Mouse (Mus musculus) hindbrain, embryonic 12.5 days (tissue): ENCODE results near the gene Mrpl39. TPM values are rescaled to one million over a fixed set of nuclear protein-coding genes. Genes with fewer than 3 reads are reported as not detected.

ENCODE experiments used
- ATAC-seq: fragments of 200-750 bp; cut with Nextera tagmentation; 2 replicates; pipeline ENCODE4 v1.8.0; 2017; ENCODE audit warnings: moderate TSS enrichment; ENCODE audit not compliant: low FRiP score
- H3K27ac ChIP-seq: fragments of 300-500 bp; sonication (generic); 2 replicates; pipeline ENCODE4 v1.5.1; 2016; ENCODE audit warnings: mild to moderate bottlenecking
- H3K27me3 ChIP-seq: fragments of 300-500 bp; sonication (generic); 2 replicates; pipeline ENCODE4 v1.6.1; 2016; ENCODE audit warnings: mild to moderate bottlenecking
- H3K36me3 ChIP-seq: fragments of 300-500 bp; sonication (generic); 2 replicates; pipeline ENCODE4 v1.6.1; 2016; ENCODE audit warnings: mild to moderate bottlenecking
- H3K4me1 ChIP-seq: fragments of 300-500 bp; sonication (generic); 2 replicates; pipeline ENCODE4 v1.6.1; 2016
- H3K4me2 ChIP-seq: fragments of 300-500 bp; sonication (generic); replicated peaks from 2 replicates; pipeline ENCODE4 v1.6.1; 2016; ENCODE audit warnings: mild to moderate bottlenecking
- H3K4me3 ChIP-seq: fragments of 300-500 bp; sonication (generic); 2 replicates; pipeline ENCODE4 v1.5.1; 2016; ENCODE audit warnings: mild to moderate bottlenecking
- H3K9ac ChIP-seq: fragments of 300-500 bp; sonication (generic); 2 replicates; pipeline ENCODE4 v1.6.1; 2016; ENCODE audit warnings: mild to moderate bottlenecking, moderate library complexity
- H3K9me3 ChIP-seq: fragments of 300-500 bp; sonication (generic); replicated peaks from 2 replicates; pipeline ENCODE4 v1.6.1; 2016; ENCODE audit warnings: mild to moderate bottlenecking
- WGBS: fragments of 180-500 bp; shearing (Covaris S2); methylation state at CpG from one replicate; pipeline ENCODE4 v1.1.7; 2016; 5-methylcytosine and 5-hydroxymethylcytosine counted together
- polyA plus RNA-seq: library from polyadenylated mRNA; unstranded; fragments of >200 nt; fragmentation: Nextera tagmentation; extraction: Ambion mirVana; gene quantifications from 2 replicates; pipeline ENCODE4 v1.2.1, GENCODE M21; 2016

The Mrpl39 gene
- polyA plus RNA-seq, 1 experiment from 2014 or later, result 42.7 TPM

DNA sequence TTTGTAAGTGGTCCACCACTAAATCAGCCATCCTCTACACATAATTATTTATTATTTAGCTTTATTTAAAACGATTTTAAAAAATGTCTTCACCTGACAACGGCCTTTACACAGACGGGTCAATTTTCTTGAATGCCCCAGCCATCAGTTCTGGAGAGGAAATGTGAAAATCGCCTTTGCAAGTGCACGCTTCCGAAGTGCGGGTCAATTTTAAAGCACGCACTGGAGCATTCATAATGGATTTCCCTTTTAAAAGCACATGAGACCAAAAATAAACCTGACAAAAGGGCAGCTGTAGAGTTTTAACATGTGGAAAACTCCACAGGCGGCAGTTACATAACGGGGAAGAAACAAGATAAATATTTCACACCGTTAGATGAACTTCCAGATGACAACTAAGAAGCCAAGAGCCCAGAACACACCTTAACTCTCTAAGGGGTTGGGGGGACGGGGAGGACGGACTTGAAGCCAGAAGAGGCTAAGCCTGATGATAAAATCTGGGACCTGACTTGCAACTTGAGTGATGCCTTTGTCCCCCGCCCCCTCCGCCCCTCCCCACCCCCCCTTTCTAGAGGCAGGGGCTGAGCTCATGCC is 37.8 kb upstream of the Mrpl39 start:
- H3K9me3 ChIP-seq, result no peaks in the 10 kb centered on the region
- WGBS, result 2% methylated on average over 15 of the region's 15 CpGs
- peak overlapping the region; percentile 86 for H3K4me2 ChIP-seq
- H3K36me3 ChIP-seq, result peaks cover under 1% of the 10 kb centered on the region; the same call in 1 of the 2 replicates
- H3K4me1 ChIP-seq, result peaks cover 14% of the 10 kb centered on the region
- H3K27me3 ChIP-seq, result no peaks in the 10 kb centered on the region
- H3K27ac ChIP-seq, result peak overlapping the region; percentile 95
- peak overlapping the region; percentile 80 for H3K9ac ChIP-seq
- H3K4me3 ChIP-seq, result peak overlapping the region; percentile 70
- peak; percentile 44 for ATAC-seq

DNA sequence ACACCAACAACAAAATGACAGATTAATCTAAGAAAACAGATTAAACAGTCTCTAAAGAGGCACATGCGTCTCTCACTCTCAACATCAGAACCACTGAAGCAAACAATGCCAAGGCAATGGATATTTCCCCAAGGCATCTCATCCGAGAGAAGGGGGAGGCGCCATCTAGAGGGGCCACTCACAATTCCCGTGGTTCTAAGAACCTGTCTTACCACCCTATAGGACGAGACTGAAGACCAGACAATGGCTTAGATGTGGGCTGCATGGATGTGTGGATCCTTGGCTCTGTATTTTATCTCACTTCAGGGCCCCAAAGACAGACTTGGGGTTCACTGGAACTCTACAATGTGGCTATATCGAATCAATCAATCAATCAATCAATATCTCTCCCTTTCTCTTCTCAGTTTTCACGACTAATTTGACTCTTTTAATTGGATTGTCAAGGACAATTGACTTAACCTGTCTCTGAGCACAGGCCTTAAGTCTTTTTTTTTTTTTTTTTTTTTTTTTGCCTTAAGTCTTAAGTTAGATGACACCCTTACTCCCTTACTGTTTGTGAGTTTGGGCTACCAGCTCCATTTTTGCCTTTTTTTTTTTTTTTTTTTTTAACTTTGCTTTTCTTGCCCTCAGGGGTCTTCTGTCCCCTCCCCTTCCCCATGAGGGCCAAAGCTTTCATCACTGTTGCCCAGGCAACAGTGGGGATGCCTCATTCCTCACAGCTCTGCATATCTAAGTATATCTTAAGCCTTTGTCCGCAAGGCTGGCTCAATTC is 37.1 kb upstream of the Mrpl39 start:
- Histone ChIP-seq H3K27me3 (no peaks in the 10 kb centered on the region), H3K4me3 (peak overlapping the region; percentile 70; the same call in 1 of the 2 replicates), H3K36me3 (no peaks in the 10 kb centered on the region), H3K9me3 (no peaks in the 10 kb centered on the region), H3K9ac (no peak overlapping the region), H3K27ac (peak overlapping the region; percentile 95), H3K4me2 (peak overlapping the region; percentile 86), H3K4me1 (peaks cover 14% of the 10 kb centered on the region)
- WGBS, result 11% methylated on average over 8 of the region's 8 CpGs
- peak; percentile 55 for ATAC-seq

DNA sequence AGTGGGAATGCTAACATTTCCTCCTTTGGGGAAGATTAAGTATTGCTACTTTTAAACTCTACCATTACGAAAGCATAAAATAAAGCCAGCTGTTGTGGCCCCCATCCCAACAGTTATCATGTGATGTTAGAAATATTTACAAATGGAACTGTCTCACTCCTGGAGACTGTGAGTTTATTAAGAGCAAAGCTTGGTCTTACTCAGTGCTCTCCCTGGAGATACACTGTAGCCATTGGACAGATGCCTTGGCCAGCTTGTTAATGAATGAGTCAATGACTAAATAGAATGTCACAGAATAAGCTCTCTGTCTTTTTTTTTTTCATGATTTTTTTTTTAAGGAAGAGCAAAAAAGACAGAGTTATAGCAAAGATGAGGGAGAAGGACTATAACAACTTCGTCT is 35.9 kb upstream of the Mrpl39 start:
- 93% methylated on average over 2 of the region's 2 CpGs for WGBS
- Histone ChIP-seq H3K27ac (no peak overlapping the region), H3K4me2 (no peak overlapping the region), H3K4me3 (no peak overlapping the region), H3K36me3 (no peaks in the 10 kb centered on the region), H3K27me3 (no peaks in the 10 kb centered on the region), H3K4me1 (peaks cover 11% of the 10 kb centered on the region), H3K9me3 (no peaks in the 10 kb centered on the region), H3K9ac (no peak overlapping the region)
- ATAC-seq, result no peak

DNA sequence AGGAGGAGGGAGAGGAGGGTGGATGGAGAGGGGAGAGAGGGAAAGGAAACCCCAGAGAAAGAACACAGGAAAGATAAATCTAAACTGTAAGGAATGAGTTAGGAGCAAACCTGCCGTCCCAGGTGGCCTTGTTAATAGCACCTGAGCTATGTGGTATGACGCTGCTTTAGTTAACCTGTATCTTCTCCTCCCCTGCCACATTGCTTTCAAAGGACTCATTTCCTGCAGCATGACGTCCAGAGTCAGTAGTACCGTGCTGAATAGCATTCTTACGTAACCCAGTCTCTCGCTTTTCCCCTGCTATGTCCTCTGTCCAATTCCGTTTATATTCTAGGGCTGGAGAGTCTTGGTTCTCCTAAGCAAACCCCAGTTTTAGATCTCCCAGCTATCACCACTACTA is 35.3 kb upstream of the Mrpl39 start:
- ATAC-seq, result no peak
- Histone ChIP-seq H3K36me3 (no peaks in the 10 kb centered on the region), H3K4me2 (no peak overlapping the region), H3K4me1 (peaks cover 7% of the 10 kb centered on the region), H3K27ac (no peak overlapping the region), H3K4me3 (no peak overlapping the region), H3K27me3 (no peaks in the 10 kb centered on the region), H3K9ac (no peak overlapping the region), H3K9me3 (no peaks in the 10 kb centered on the region)
- 87% methylated on average over 7 of the region's 7 CpGs for WGBS

DNA sequence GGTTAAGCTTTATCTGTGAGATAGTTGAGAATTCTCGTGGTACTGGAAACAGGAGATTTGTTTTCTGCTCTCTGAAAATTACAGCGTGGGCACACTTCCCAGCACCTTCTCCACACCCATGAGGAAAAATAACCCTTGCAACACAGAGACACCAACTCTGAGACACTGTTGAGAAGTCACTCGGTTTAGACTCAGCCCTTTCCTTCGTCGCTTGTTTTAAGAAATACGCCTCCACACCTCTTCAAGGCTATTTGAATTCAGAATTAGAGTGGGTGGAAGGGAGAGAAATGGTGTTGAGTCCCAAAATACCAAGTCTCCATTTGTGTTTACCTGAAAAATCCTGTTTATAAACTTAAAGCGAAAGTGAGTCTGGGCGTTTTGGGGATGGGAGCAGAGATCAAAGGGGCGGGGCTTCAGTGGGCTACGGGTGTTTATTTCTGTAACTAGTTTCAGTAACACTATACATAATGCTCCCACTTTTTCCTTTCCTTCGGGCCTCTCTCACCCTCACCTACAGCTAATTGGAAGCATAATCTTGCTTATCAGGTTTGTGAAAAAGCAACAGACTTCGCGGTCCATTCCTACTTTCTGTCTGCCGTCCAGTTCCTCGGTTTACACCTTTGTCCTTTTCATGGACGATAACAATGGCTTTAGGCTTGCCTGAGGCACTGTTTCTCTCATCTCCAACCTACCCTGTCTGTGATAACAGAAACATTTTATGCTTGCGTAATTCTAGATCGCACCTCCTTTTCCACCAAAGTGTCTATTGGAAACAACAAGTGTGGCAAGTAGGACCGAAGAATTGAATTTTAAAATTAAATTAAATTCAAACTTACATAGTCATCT is 34.3 kb upstream of the Mrpl39 start:
- Histone ChIP-seq H3K9ac (no peak overlapping the region), H3K4me2 (no peak overlapping the region), H3K4me3 (no peak overlapping the region), H3K4me1 (peaks cover 7% of the 10 kb centered on the region; the same call in 1 of the 2 replicates), H3K9me3 (no peaks in the 10 kb centered on the region), H3K36me3 (no peaks in the 10 kb centered on the region), H3K27ac (no peak overlapping the region), H3K27me3 (no peaks in the 10 kb centered on the region)
- ATAC-seq, result no peak
- WGBS, result 85% methylated on average over 19 of the region's 19 CpGs

DNA sequence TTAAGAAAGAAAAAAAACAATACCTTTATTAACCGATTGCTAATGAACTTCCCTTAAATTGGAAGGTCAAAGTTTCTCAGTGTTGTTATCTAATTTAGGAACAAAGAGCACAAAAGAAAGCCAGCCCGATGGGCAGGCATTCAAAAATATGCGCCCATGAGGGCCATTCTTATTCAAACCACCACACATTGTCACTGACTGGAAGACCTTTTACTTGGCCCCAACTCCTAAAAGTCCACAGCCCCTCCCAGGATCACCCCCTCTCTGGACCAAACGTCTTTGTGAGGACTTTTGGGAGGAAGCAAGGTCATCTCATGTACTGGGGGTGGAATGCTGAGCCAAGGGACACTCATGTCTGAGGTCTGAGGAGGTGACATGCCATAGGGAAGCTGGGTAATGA is 33.6 kb upstream of the Mrpl39 start:
- Histone ChIP-seq H3K9ac (no peak overlapping the region), H3K27me3 (no peaks in the 10 kb centered on the region), H3K4me1 (peaks cover 7% of the 10 kb centered on the region; the same call in 1 of the 2 replicates), H3K4me2 (no peak overlapping the region), H3K27ac (no peak overlapping the region), H3K4me3 (no peak overlapping the region), H3K36me3 (no peaks in the 10 kb centered on the region), H3K9me3 (no peaks in the 10 kb centered on the region)
- WGBS, result 41% methylated on average over 4 of the region's 4 CpGs
- no peak for ATAC-seq

DNA sequence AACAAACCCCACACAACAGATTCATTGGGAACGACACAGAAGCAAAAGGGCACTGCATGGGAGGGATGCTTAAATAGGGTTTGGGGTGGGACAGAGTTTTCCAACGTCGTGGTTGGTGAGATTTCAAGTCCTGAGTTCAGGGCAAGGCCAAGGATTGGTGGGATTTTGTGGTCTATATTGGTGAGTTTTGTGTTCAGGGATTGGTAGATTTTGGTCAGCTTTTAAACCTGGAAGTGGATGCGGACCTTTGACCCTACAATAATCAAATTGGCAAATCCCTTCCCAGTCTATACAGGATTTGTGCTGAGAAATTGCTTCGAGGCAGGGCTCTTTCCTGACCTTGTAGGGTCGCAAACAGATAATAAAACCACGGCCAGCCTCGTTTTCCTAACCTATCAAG is 32.4 kb upstream of the Mrpl39 start:
- H3K27me3 ChIP-seq, result no peaks in the 10 kb centered on the region
- H3K9me3 ChIP-seq, result no peaks in the 10 kb centered on the region
- H3K27ac ChIP-seq, result no peak overlapping the region
- no peak overlapping the region for H3K4me3 ChIP-seq
- no peak overlapping the region for H3K4me2 ChIP-seq
- H3K9ac ChIP-seq, result no peak overlapping the region
- no peak for ATAC-seq
- 0 out of 2 replicates have a peak, but pooled peaks cover 2% of the 10 kb centered on the region for H3K4me1 ChIP-seq
- WGBS, result 86% methylated on average over 8 of the region's 8 CpGs
- no peaks in the 10 kb centered on the region for H3K36me3 ChIP-seq

DNA sequence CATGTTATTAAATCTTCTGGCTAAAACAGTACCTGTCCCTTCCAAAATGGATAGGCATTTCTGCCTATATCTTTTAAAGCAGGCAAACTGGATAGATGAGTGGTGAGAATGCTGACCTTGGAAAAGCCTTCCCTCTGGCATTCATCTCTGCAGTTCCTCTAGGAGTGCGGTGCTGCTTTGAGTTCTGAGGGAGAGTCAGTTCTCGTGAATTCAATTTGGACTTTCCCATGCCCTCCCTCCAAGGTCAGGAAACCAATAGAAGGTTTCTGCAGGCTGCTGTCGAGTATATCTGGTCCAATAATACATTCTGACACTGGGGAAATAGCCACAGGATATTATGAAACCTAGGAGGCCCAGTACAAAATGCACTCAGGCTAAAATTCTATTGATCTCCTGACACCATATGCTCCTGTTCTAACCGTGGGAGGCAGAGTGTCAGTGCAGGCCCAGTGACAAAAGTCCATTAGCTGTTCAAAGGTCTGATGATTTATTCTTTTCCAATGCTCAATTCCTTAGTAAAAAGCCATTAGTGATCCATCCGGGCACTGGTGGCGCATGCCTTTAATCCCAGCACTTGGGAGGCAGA is 10.3 kb upstream of the Mrpl39 start:
- H3K9ac ChIP-seq, result no peak overlapping the region
- no peaks in the 10 kb centered on the region for H3K36me3 ChIP-seq
- WGBS, result 74% methylated on average over 6 of the region's 6 CpGs
- H3K27me3 ChIP-seq, result no peaks in the 10 kb centered on the region
- no peak overlapping the region for H3K4me3 ChIP-seq
- H3K9me3 ChIP-seq, result no peaks in the 10 kb centered on the region
- no peaks in the 10 kb centered on the region for H3K4me1 ChIP-seq
- H3K4me2 ChIP-seq, result no peak overlapping the region
- no peak overlapping the region for H3K27ac ChIP-seq
- ATAC-seq, result no peak

DNA sequence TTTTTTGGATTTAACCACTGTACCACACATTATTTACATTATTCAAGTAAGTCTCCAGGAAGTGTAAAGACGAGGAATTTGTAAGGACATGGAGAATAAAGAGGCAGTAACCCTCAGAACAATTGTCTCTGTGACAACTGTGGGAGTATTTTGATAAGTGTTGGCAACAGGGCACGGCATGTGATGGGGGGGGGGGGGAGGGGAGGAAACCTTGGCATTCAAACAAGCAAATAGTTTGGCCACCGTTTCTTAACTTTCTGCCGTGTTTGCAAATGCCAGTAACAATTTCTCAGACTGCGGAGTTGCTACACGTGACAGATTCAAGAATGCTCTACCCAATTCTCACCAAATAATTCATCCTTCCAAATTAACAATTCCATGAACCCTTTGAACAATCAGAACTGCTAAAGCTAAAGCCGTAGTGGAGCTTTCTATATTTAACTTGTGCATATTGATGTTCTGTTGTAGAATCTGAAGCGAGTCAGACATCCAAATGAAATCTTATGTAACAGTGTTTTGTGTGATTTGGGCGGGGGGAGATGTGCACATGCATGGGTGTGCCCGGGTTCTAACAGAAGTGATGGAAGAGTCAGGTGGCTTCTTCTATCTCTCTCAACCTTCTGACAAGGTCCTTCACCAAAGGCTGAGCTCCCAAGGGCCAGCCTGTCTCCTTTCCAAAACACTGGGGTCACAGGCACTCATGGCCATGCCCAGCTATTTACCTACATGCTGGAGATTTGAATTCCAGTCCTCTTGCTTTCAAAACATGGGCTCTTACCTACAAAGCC is 9.4 kb upstream of the Mrpl39 start:
- no peak for ATAC-seq
- no peak overlapping the region for H3K27ac ChIP-seq
- no peak overlapping the region for H3K9ac ChIP-seq
- WGBS, result 65% methylated on average over 10 of the region's 10 CpGs
- no peaks in the 10 kb centered on the region for H3K36me3 ChIP-seq
- H3K9me3 ChIP-seq, result no peaks in the 10 kb centered on the region
- no peaks in the 10 kb centered on the region for H3K27me3 ChIP-seq
- H3K4me1 ChIP-seq, result no peaks in the 10 kb centered on the region
- no peak overlapping the region for H3K4me2 ChIP-seq
- H3K4me3 ChIP-seq, result no peak overlapping the region

DNA sequence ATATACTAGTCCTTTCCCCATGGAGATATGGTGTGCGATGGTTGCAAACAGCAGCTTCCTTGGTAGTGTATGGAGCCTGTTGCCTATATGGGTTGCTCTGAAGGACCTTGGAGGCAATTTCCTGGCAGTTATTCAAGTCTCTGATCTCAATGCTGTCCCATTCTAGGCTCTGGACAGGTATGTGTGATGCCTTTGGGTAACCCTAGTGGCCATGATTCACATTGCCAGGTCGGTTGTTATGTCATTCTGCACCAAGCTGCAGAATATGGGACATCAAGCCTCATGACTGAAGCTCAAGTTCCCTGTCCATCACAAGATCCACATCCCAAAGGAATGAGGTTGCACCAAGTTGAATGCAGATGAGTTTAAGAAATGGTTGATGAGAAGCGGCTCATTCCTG is 1.8 kb upstream of the Mrpl39 start:
- 77% methylated on average over 3 of the region's 3 CpGs for WGBS
- ATAC-seq, result no peak
- no peaks in the 10 kb centered on the region for H3K27me3 ChIP-seq
- H3K9me3 ChIP-seq, result no peaks in the 10 kb centered on the region
- H3K4me1 ChIP-seq, result peaks cover 5% of the 10 kb centered on the region
- H3K27ac ChIP-seq, result no peak overlapping the region
- no peaks in the 10 kb centered on the region for H3K36me3 ChIP-seq
- no peak overlapping the region for H3K4me3 ChIP-seq
- H3K4me2 ChIP-seq, result no peak overlapping the region
- no peak overlapping the region for H3K9ac ChIP-seq

DNA sequence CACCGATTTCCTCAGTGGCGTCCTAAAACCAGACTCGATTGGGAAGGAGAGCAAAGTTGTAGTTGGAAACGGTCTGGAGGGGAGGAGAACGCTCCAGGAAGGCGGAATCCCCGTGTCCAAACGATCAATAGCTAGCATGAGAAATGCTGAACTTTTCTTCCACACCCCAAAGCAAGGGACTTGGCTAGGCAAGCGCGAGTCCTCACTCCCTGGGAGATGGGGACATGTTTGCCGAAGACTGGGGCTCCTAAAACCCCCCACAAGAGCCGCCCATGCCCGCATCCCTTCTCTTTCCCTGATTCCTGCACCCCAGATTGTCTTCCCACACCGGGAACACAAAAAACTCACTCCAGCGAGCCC is 756 bp downstream of the Mrpl39 start:
- Histone ChIP-seq H3K4me1 (peaks cover 5% of the 10 kb centered on the region), H3K4me3 (peak overlapping the region; percentile 78), H3K27me3 (no peaks in the 10 kb centered on the region), H3K9ac (peak overlapping the region; percentile 79), H3K9me3 (no peaks in the 10 kb centered on the region), H3K36me3 (peaks cover 21% of the 10 kb centered on the region), H3K4me2 (peak overlapping the region; percentile 62), H3K27ac (no peak overlapping the region)
- under 1% methylated on average over 15 of the region's 15 CpGs for WGBS
- ATAC-seq, result peak; percentile 78
